Mouse (Mus musculus): ENCODE results near the gene Nts. TPM values are rescaled to one million over a fixed set of nuclear protein-coding genes. Genes with fewer than 3 reads are reported as not detected.
"Not testable (repeated sequence)": the region's sequence is repeated elsewhere in the genome, so short reads cannot be mapped to it uniquely, and the experiment has no call there.

Nts gene
- polyA plus RNA-seq, 1 experiment from 2014 or later: 7.6 TPM

DNA sequence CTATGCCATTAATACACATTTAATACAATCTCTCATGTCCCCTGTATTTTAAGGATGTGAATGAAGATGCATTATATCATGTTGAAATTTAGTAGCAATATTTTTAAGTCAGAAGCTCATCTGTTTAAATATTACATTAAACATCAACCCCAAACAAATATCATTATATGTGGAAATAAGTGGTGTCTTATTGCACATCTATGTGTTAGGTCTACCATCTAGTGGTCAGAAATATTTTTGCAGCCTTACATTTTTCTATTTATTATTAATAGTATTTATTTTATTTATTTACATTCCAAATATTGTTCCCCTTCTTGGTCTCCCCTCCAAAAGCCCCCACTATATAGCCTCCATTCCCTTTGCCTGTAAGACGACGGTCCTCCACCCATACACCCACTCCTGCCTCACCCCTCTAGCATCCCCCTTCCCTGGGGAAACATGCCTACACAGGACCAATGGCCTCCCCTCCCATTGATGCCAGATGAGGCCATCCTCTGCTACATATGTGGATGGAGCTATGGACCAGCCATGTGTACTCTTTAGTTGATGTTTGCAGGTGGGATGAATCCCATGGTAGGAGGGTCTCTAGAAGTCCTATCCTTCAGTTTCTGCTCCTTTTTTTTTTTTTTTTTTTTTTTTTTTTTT is 45.3 kb downstream of the Nts start:
- Histone ChIP-seq H3K36me3 (no peaks in the 10 kb centered on the region), H3K4me3 (replicated peaks) (no peak overlapping the region), H3K27ac (replicated peaks) (no peak overlapping the region), H3K4me2 (replicated peaks) (no peak overlapping the region), H3K27me3 (no peaks in the 10 kb centered on the region), H3K9ac (no peak overlapping the region), H3K4me1 (no peaks in the 10 kb centered on the region), H3K9me3 (replicated peaks) (no peaks in the 10 kb centered on the region)
- WGBS: 23% methylated on average over 2 of the region's 2 CpGs
- no peak for ATAC-seq (ENCODE audit: insufficient number of reproducible peaks, low FRiP score, low TSS enrichment, low read depth)

- not testable (repeated sequence) for H3K9ac ChIP-seq; H3K9me3 ChIP-seq (replicated peaks); H3K27me3 ChIP-seq; H3K4me3 ChIP-seq (replicated peaks); H3K27ac ChIP-seq (replicated peaks); H3K4me1 ChIP-seq; ATAC-seq (ENCODE audit: insufficient number of reproducible peaks, low FRiP score, low TSS enrichment, low read depth); H3K36me3 ChIP-seq
- WGBS: 31% methylated on average over 6 of the region's 6 CpGs
- H3K4me2 ChIP-seq (replicated peaks): peak overlapping the region; percentile 36
These were observed 54.8 kb downstream of the Nts start for GRCm38 (mm10) chr10:102435467-102435866.

GRCm38 (mm10) chr10:102435048-102435447 is 55.2 kb downstream of the Nts start:
- not testable (repeated sequence) for H3K36me3 ChIP-seq; H3K4me1 ChIP-seq; ATAC-seq (ENCODE audit: insufficient number of reproducible peaks, low FRiP score, low TSS enrichment, low read depth); H3K27me3 ChIP-seq; H3K27ac ChIP-seq (replicated peaks); H3K9ac ChIP-seq; H3K4me3 ChIP-seq (replicated peaks); H3K9me3 ChIP-seq (replicated peaks)
- peak overlapping the region; percentile 36; the same call in 1 of the 2 replicates for H3K4me2 ChIP-seq (replicated peaks)
- WGBS: 4% methylated on average over 6 of the region's 7 CpGs

Other genes starting within 250 kb of the Nts start
- gene Rassf9, start 21.7 kb upstream of the Nts start, polyA plus RNA-seq (2015; fragmentation: Nextera tagmentation; extraction: Ambion mirVana): 6.2 and 6.4 TPM in 2 replicates